Mouse (Mus musculus) thymus, adult 2 months (tissue): ENCODE measurements around the gene Kcnab1. TPM values are rescaled to one million over a fixed set of nuclear protein-coding genes. Genes with fewer than 3 reads are reported as not detected.

Experiments
- DNase-seq: peaks from one replicate; pipeline ENCODE4 v3.0.0; 2021
- H3K27ac ChIP-seq: fragments of 200-500 bp; 2 replicates; pipeline ENCODE4 v1.5.1; 2012; ENCODE audit warnings: low read length, control low read depth; ENCODE audit not compliant: control insufficient read depth, insufficient read depth
- H3K27me3 ChIP-seq: fragments of 200-500 bp; 2 replicates; pipeline ENCODE4 v1.6.1; 2012; ENCODE audit warnings: mild to moderate bottlenecking, low read length, moderate library complexity, mixed read lengths; ENCODE audit not compliant: control insufficient read depth, insufficient read depth
- H3K36me3 ChIP-seq: fragments of 200-500 bp; 2 replicates; pipeline ENCODE4 v1.6.1; 2012; ENCODE audit warnings: mild to moderate bottlenecking, low read length, moderate library complexity; ENCODE audit not compliant: control insufficient read depth, insufficient read depth
- H3K4me1 ChIP-seq: fragments of 200-500 bp; replicated peaks from 2 replicates; pipeline ENCODE4 v1.6.1; 2012; ENCODE audit warnings: low read length; ENCODE audit not compliant: control insufficient read depth, insufficient read depth
- H3K4me3 ChIP-seq: fragments of 200-500 bp; 2 replicates; pipeline ENCODE4 v1.5.1; 2012; ENCODE audit warnings: mild to moderate bottlenecking, low read length, control low read depth, moderate library complexity; ENCODE audit not compliant: control insufficient read depth, insufficient read depth
- CTCF ChIP-seq: fragments of 200-500 bp; IDR thresholded peaks from 2 replicates; pipeline ENCODE4 v1.5.1; 2012; ENCODE audit warnings: mild to moderate bottlenecking, control low read depth, low read length, moderate library complexity, borderline replicate concordance; ENCODE audit not compliant: control insufficient read depth, poor library complexity, insufficient read depth; ENCODE audit errors: extremely low read depth
- POLR2A ChIP-seq: fragments of 200-500 bp; IDR thresholded peaks from 2 replicates; pipeline ENCODE4 v1.6.1; 2012; ENCODE audit warnings: mild to moderate bottlenecking, low read length, control low read depth, moderate library complexity; ENCODE audit not compliant: control insufficient read depth, poor library complexity, insufficient read depth; ENCODE audit errors: extremely low read depth
- WGBS: fragments of 180-500 bp; shearing (Covaris S2); methylation state at CpG from one replicate; pipeline ENCODE4 v1.1.7; 2018; 5-methylcytosine and 5-hydroxymethylcytosine counted together
- polyA plus RNA-seq: library from polyadenylated mRNA; depleted of rRNA; stranded (reverse); fragments of >200 nt; gene quantifications from 2 replicates; pipeline ENCODE4 v1.2.3, GENCODE M21; 2012

The Kcnab1 gene
- polyA plus RNA-seq, 1 experiment, result 0.31 TPM

GRCm38 (mm10) chr3:65373594-65374182 lies 264.5 kb downstream of the Kcnab1 start:
- 95% methylated on average over 5 of the region's 5 CpGs for WGBS
- Histone ChIP-seq H3K36me3 (no peaks in the 10 kb centered on the region), H3K27ac (no peak overlapping the region), H3K4me1 (no peaks in the 10 kb centered on the region), H3K27me3 (no peaks in the 10 kb centered on the region), H3K4me3 (no peak overlapping the region)
- no peak for DNase-seq
- TF ChIP-seq POLR2A (no peak), CTCF (no peak)

GRCm38 (mm10) chr3:65374729-65375128 lies 265.5 kb downstream of the Kcnab1 start:
- no peak for DNase-seq
- Histone ChIP-seq H3K4me3 (no peak overlapping the region), H3K27ac (no peak overlapping the region), H3K36me3 (0 out of 2 replicates have a peak, but pooled peaks cover under 1% of the 10 kb centered on the region), H3K4me1 (no peaks in the 10 kb centered on the region), H3K27me3 (no peaks in the 10 kb centered on the region)
- WGBS, result 90% methylated on average over 3 of the region's 3 CpGs
- no peak for TF ChIP-seq POLR2A
- TF ChIP-seq CTCF, result no peak

- Histone ChIP-seq H3K27ac (no peak overlapping the region), H3K4me3 (no peak overlapping the region), H3K36me3 (peaks cover 28% of the 10 kb centered on the region), H3K4me1 (no peaks in the 10 kb centered on the region), H3K27me3 (no peaks in the 10 kb centered on the region)
- TF ChIP-seq CTCF (no peak), POLR2A (no peak)
- no peak for DNase-seq
These were observed 269.5 kb downstream of the Kcnab1 start for GRCm38 (mm10) chr3:65378724-65379123.

GRCm38 (mm10) chr3:65379884-65380539 lies 270.8 kb downstream of the Kcnab1 start:
- Histone ChIP-seq H3K27me3 (no peaks in the 10 kb centered on the region), H3K36me3 (peaks cover 36% of the 10 kb centered on the region), H3K4me1 (no peaks in the 10 kb centered on the region), H3K27ac (no peak overlapping the region), H3K4me3 (no peak overlapping the region)
- WGBS, result 75% methylated on average over 4 of the region's 4 CpGs
- DNase-seq, result peak; percentile 41
- no peak for TF ChIP-seq CTCF
- TF ChIP-seq POLR2A, result no peak

- no peak overlapping the region for H3K4me3 ChIP-seq
- H3K4me1 ChIP-seq, result no peaks in the 10 kb centered on the region
- peaks cover 45% of the 10 kb centered on the region for H3K36me3 ChIP-seq
- TF ChIP-seq CTCF, result no peak
- no peak for TF ChIP-seq POLR2A
- WGBS, result over 99% methylated on average over 4 of the region's 4 CpGs
- H3K27ac ChIP-seq, result no peak overlapping the region
- no peak for DNase-seq
- H3K27me3 ChIP-seq, result no peaks in the 10 kb centered on the region
These were observed 271.9 kb downstream of the Kcnab1 start for GRCm38 (mm10) chr3:65381094-65381493.

GRCm38 (mm10) chr3:65384431-65384830 lies 275.2 kb downstream of the Kcnab1 start:
- Histone ChIP-seq H3K4me3 (no peak overlapping the region), H3K27me3 (no peaks in the 10 kb centered on the region), H3K27ac (no peak overlapping the region), H3K4me1 (no peaks in the 10 kb centered on the region), H3K36me3 (peaks cover 72% of the 10 kb centered on the region)
- WGBS, result 96% methylated on average over 3 of the region's 3 CpGs
- TF ChIP-seq POLR2A (no peak), CTCF (no peak)
- DNase-seq, result no peak

GRCm38 (mm10) chr3:65385771-65386170 lies 276.6 kb downstream of the Kcnab1 start:
- H3K27ac ChIP-seq, result no peak overlapping the region
- H3K36me3 ChIP-seq, result peaks cover 71% of the 10 kb centered on the region
- no peak for DNase-seq
- no peak overlapping the region for H3K4me3 ChIP-seq
- no peaks in the 10 kb centered on the region for H3K4me1 ChIP-seq
- no peak for TF ChIP-seq POLR2A
- no peaks in the 10 kb centered on the region for H3K27me3 ChIP-seq
